Mouse (Mus musculus) right cerebral cortex, postnatal 36 days (tissue): ENCODE data around the gene Olfr1233.

Experiments
- DNase-seq, 2 experiments: peaks; one replicate each; pipeline ENCODE4 v3.0.0; 2022; ENCODE audit warnings: low spot score in 2 of 2, mixed read lengths in 1 of 2

Olfr1233 gene

DNA sequence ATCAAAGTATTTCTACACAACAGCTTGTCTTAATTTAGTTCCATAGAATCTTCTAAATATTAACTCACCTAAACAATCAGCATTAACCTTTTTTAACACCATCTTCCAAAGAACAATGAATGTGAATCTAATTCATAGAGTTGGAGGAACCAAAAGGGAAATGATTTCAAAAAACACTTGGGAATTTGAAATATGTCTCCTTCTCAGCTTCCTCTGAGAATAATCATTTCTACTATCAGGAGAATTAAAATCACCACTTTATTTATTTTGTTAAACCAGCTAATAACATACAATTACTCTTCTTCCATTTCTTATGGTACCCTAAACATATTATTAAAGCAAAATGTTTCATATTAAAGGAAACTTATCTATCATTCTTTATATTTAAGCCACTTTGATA lies at the start of gene Olfr1233:
Olfr1233 (minus strand) TSS at position 101 of the 400 bp plus-strand sequence.
- DNase-seq: no peak

DNA sequence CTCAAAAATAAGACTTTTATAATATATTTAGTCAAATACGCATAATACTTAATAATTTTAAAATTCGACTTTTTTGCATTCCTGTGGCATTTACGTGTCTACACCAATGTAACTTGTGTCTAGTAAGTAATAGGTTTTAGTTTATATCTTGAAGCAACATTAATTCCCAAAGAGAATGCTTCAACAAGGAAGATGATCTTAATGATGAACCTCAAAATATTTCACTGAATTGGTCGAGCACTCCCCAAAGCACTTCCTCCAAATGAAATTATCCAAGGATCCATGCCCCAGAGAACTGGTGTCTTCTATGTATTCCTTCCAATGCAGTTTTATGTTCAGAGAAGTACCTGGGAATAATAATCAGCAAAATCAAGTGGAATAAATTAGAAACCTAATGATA lies 22.6 kb upstream of the Olfr1233 start, which contains the start of gene Olfr1234:
Olfr1234 (minus strand) TSS at position 101 of the 400 bp plus-strand sequence.
- no peak for DNase-seq

DNA sequence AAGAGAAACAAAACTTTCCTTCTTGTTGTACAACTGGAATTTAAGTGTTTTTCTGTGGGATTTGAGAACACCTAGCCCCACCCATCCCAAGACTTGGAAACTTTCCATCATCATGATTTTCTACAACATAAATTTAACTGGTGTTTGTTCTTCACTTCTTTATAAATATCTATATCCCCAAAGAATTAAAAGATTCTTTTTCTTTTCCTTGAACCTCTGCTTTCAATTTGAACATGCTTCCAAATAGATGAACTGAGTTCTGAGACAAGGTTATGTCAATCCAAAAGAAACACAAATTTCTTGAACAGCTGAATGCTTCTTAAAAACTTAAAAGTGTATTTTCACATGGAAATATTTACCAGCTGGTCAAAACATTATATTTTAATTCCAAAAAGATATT lies 12.6 kb downstream of the Olfr1233 start, which contains the start of gene Olfr1232:
Olfr1232 (minus strand) TSS at position 101 of the 400 bp plus-strand sequence.
- DNase-seq: no peak

DNA sequence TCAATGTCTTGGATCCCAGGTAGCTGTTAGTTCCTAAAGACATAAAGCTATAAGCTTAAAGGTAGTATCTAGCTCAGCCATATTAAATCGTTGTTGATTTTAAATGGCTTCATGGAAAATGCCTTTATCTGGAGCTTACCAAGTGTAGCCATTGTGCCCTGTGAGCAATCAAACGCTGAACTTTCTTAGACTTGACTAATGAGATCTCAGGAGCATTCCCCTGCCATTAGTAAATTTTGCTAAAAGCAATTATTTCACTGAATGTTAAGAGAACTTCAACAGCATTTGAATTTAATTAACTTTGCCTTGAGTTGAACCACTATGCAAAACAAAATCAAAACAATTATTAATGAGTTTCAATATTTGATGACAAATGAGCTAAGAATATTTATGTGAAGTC lies 35.2 kb downstream of the Olfr1233 start, which contains the start of gene Olfr1231:
Olfr1231 (minus strand) TSS at position 101 of the 400 bp plus-strand sequence.
- DNase-seq: no peak

DNA sequence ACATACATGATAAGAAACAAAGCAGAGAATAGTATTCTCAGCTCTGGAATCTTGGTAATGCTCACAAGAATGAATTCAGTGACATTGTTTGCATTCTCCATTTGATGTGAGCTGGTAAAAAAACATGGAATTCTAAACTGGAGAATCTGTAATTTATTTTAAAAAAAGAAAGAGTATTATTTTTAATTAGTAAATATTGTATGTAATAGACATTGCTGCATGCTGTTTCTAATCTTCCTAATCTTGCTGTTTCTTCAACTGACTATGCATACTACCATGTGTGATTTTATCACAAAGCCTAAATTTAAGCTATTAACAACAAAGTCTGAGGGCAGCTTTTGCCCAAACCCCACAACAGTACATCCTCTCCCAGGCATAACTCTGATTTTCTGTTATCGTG lies 45.0 kb downstream of the Olfr1233 start, which contains the start of gene Olfr1230:
Olfr1230 (minus strand) TSS at position 101 of the 400 bp plus-strand sequence.
- DNase-seq: no peak

DNA sequence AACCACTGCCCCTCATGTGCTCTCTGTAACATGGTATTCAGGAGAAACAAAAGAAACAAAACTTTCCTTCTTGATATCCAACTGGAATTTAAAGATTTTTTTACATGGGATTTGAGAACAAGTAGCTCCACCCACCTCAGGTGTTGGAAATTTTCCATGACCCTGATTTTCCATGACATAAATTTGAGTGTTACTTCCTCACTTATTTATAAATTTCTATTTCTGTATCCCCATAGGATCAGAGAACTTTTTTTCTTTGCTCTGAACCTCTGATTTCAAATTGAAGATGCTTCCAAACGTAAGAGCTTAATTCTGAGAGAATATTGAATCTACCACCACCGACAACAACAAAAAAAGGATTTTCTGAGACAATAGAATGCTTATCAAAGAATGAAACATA lies 54.3 kb downstream of the Olfr1233 start, which contains the start of gene Olfr1229:
Olfr1229 (minus strand) TSS at position 101 of the 400 bp plus-strand sequence.
- no peak for DNase-seq
